Mouse (Mus musculus) frontal cortex, postnatal 25 days (tissue): ENCODE measurements at regions not wholly inside any gene's neighbourhood (a gene's known extent, or its start where the extent isn't known, plus 50 kb on each side); places are given as distances from the start of the nearest gene placed in this dataset.

Source experiments
- DNase-seq, 2 experiments: peaks; one replicate each; pipeline ENCODE4 v3.0.0; 2022; ENCODE audit warnings: low spot score in 2 of 2

GRCm38 (mm10) chr3:41181438-41181837 lies 98.6 kb upstream of the Pgrmc2 start:
- DNase-seq, result no peak

GRCm38 (mm10) chr3:41180911-41181310 lies 98.1 kb upstream of the Pgrmc2 start:
- DNase-seq, result no peak

GRCm38 (mm10) chr3:41179037-41179880 lies 96.4 kb upstream of the Pgrmc2 start:
- no peak for DNase-seq

- no peak for DNase-seq
Measured at GRCm38 (mm10) chr3:41177124-41177523, 94.3 kb upstream of the Pgrmc2 start.

- DNase-seq, result no peak
Measured at GRCm38 (mm10) chr3:41175356-41175755, 92.5 kb upstream of the Pgrmc2 start.

GRCm38 (mm10) chr3:41173561-41173960 lies 90.7 kb upstream of the Pgrmc2 start:
- no peak for DNase-seq

- no peak for DNase-seq
Measured at GRCm38 (mm10) chr3:41172306-41173215, 89.7 kb upstream of the Pgrmc2 start.

- no peak for DNase-seq
Measured at GRCm38 (mm10) chr3:41171772-41172171, 88.9 kb upstream of the Pgrmc2 start.

- DNase-seq, result no peak
Measured at GRCm38 (mm10) chr3:41171310-41171709, 88.5 kb upstream of the Pgrmc2 start.

GRCm38 (mm10) chr3:41170566-41170965 lies 87.7 kb upstream of the Pgrmc2 start:
- no peak for DNase-seq

GRCm38 (mm10) chr3:41169430-41169829 lies 86.6 kb upstream of the Pgrmc2 start:
- no peak for DNase-seq

GRCm38 (mm10) chr3:41168181-41168967 lies 85.5 kb upstream of the Pgrmc2 start:
- DNase-seq, result no peak

GRCm38 (mm10) chr3:41167476-41167875 lies 84.6 kb upstream of the Pgrmc2 start:
- DNase-seq, result no peak

- no peak for DNase-seq
Measured at GRCm38 (mm10) chr3:41164736-41165135, 81.9 kb upstream of the Pgrmc2 start.

- DNase-seq, result no peak
Measured at GRCm38 (mm10) chr3:41163767-41164166, 80.9 kb upstream of the Pgrmc2 start.

- DNase-seq, result no peak
Measured at GRCm38 (mm10) chr3:41162514-41162913, 79.7 kb upstream of the Pgrmc2 start.

- DNase-seq, result no peak
Measured at GRCm38 (mm10) chr3:41160648-41161047, 77.8 kb upstream of the Pgrmc2 start.

GRCm38 (mm10) chr3:41158314-41158973 lies 75.6 kb upstream of the Pgrmc2 start:
- no peak for DNase-seq

GRCm38 (mm10) chr3:41157428-41157827 lies 74.6 kb upstream of the Pgrmc2 start:
- DNase-seq, result no peak

GRCm38 (mm10) chr3:41156562-41156961 lies 73.7 kb upstream of the Pgrmc2 start:
- DNase-seq, result no peak

GRCm38 (mm10) chr3:41155132-41155760 lies 72.4 kb upstream of the Pgrmc2 start:
- no peak for DNase-seq
